Mouse (Mus musculus) bone marrow macrophage, adult 2 months (primary cell): ENCODE measurements around the gene Gnptab.

Experiments
- CTCF ChIP-seq: IDR thresholded peaks from 2 replicates; pipeline ENCODE4 v1.5.1; 2012; ENCODE audit warnings: low read depth, mild to moderate bottlenecking, low read length, moderate library complexity
- POLR2A ChIP-seq: IDR thresholded peaks from 2 replicates; pipeline ENCODE4 v1.6.1; 2012; ENCODE audit warnings: mild to moderate bottlenecking, low read depth, low read length, borderline replicate concordance

DNA sequence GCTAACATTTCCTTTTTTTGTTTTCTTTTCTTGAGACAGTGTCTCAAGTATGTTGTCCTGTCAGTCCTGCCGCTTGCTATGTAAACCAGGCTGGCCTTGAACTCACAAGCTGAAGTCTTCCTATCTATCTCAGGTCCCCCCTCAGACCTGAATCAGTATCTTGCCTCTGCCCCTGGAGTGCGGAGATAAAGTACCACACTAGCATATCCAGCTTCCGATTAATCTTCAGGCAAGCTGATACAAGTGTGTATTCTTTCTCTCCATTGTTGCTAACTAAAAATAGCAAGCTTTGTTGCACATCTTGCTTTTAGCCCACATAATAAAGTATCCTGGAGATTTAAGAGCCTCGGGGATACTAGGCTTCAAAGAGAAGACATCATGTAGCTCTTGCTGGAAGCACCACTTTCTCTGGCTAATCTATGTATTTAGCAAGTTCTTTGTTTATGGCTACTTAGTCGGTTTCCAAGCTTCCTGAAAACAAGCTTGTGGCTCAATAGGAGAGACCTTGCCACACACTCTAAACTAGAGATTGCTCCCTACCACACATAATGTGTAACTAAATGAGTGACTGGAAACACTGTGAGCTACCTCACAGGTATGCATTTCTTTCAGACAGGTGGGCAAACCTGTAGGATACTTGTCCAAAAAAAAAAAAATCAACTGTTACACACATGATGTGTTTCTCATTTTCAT, 27.4 kb upstream of the Gnptab start:
- TF ChIP-seq CTCF, result no peak
- TF ChIP-seq POLR2A, result no peak
